ENCODE assay signal across 30 mouse cellular contexts in genomic region chr3:69730930-69731329, GRCm38 (mm10).
"Had no signal": no experiment of that assay in that cellular context is flagged by ENCODE, and none has a peak within 500 bp of the region (broad histone marks: within the 10 kb centered on the region; RNA-seq: fewer than 3 reads in every experiment).

No protein-coding gene starts in this region.

- H3K4me3 ChIP-seq: limb, embryonic 10.5 days; limb, embryonic 12.5 days; limb, embryonic 13.5 days; limb, embryonic 15.5 days; liver, embryonic 12.5 days; liver, embryonic 13.5 days; liver, embryonic 15.5 days; lung, embryonic 15.5 days; megakaryocyte, embryonic 14.5 days; midbrain, embryonic 10.5 days; midbrain, embryonic 12.5 days; midbrain, embryonic 15.5 days; myocyte; neural tube, embryonic 12.5 days had no signal

- H3K9me3 ChIP-seq: limb, embryonic 10.5 days; limb, embryonic 12.5 days; limb, embryonic 13.5 days; limb, embryonic 15.5 days; liver, embryonic 12.5 days; liver, embryonic 13.5 days; liver, embryonic 15.5 days; lung, embryonic 15.5 days; megakaryocyte, embryonic 14.5 days; midbrain, embryonic 10.5 days; midbrain, embryonic 12.5 days; midbrain, embryonic 15.5 days; neural tube, embryonic 12.5 days had no signal

- H3K9ac ChIP-seq: limb, embryonic 12.5 days; limb, embryonic 13.5 days; limb, embryonic 15.5 days; liver, embryonic 12.5 days; liver, embryonic 13.5 days; liver, embryonic 14.5 days; liver, embryonic 15.5 days; liver, postnatal 0 days; lung, embryonic 14.5 days; lung, embryonic 15.5 days; midbrain, embryonic 12.5 days; midbrain, embryonic 15.5 days; neural tube, embryonic 12.5 days had no signal

- ATAC-seq: liver, embryonic 12.5 days; liver, postnatal 0 days; lung, postnatal 0 days; midbrain, embryonic 15.5 days; midbrain, embryonic 16.5 days had no signal

- H3K27ac ChIP-seq: limb, embryonic 10.5 days; limb, embryonic 12.5 days; limb, embryonic 13.5 days; limb, embryonic 15.5 days; liver, embryonic 12.5 days; liver, embryonic 13.5 days; liver, embryonic 14.5 days; liver, embryonic 15.5 days; lung, embryonic 15.5 days; macrophage; midbrain, embryonic 10.5 days; midbrain, embryonic 12.5 days; midbrain, embryonic 15.5 days; neural tube, embryonic 12.5 days had no signal

- H3K27me3 ChIP-seq: limb, embryonic 12.5 days; limb, embryonic 13.5 days; limb, embryonic 15.5 days; liver, embryonic 12.5 days; liver, embryonic 13.5 days; liver, embryonic 15.5 days; lung, embryonic 15.5 days; megakaryocyte, embryonic 14.5 days; midbrain, embryonic 12.5 days; midbrain, embryonic 15.5 days; neural tube, embryonic 12.5 days had no signal

- H3K4me2 ChIP-seq: limb, embryonic 12.5 days; limb, embryonic 13.5 days; limb, embryonic 15.5 days; liver, embryonic 11.5 days; liver, embryonic 12.5 days; liver, embryonic 13.5 days; liver, embryonic 15.5 days; lung, embryonic 14.5 days; lung, embryonic 15.5 days; midbrain, embryonic 12.5 days; midbrain, embryonic 15.5 days; neural tube, embryonic 12.5 days had no signal

- H3K4me1 ChIP-seq: limb, embryonic 10.5 days; limb, embryonic 12.5 days; limb, embryonic 13.5 days; limb, embryonic 15.5 days; liver, embryonic 12.5 days; liver, embryonic 13.5 days; liver, embryonic 15.5 days; lung, embryonic 15.5 days; midbrain, embryonic 10.5 days; midbrain, embryonic 12.5 days; midbrain, embryonic 15.5 days; neural tube, embryonic 12.5 days had no signal

- DNase-seq: left cerebral cortex, postnatal 4 days; liver; liver, embryonic 13.5 days; liver, postnatal 0 days; lung, adult 18-20 months; lung, adult 2 months; lung, embryonic 14.5 days; lung, postnatal 10 days; lung, postnatal 14 days; lung, postnatal 36 days; lung, postnatal 4 days; midbrain, embryonic 14.5 days had no signal
